15 mouse cellular contexts compared by ENCODE assay signal in the genomic region with DNA sequence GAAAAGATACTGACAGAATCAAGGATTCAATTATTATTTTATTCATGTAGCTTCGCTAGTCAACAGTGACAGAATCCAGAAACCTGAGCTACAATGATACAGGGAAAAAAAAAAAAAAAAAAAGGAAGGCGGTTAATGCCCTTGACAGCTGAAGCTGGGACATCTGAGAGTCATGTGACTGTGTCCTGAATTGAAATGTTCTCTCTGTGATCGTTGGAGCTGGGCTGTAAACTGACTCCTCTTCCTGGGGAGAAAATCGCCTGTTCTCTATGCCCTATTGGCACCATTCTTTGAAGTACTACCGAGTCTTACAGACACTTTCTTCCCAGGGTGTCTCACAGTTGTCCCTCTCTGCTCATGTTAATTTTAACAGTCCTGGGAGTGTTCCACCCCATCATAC.
"Had no signal": no experiment of that assay in that cellular context is flagged by ENCODE, and none has a peak within 500 bp of the region (broad histone marks: within the 10 kb centered on the region; RNA-seq: fewer than 3 reads in every experiment).

No protein-coding gene starts in this region.

- H3K9me3 ChIP-seq: intestine, embryonic 15.5 days; limb, embryonic 13.5 days; liver, embryonic 12.5 days; midbrain, embryonic 10.5 days; neural tube, embryonic 15.5 days had no signal

- H3K36me3 ChIP-seq: intestine, embryonic 15.5 days; limb, embryonic 13.5 days; liver, embryonic 12.5 days; midbrain, embryonic 10.5 days; neural tube, embryonic 15.5 days had no signal

- DNase-seq: kidney, adult 18-20 months; kidney, postnatal 25 days; layer of hippocampus, adult 9-11 months; lung, embryonic 14.5 days; lung, postnatal 10 days; lung, postnatal 4 days; spleen, adult 18-20 months; thymus, adult 18-20 months; thymus, postnatal 25 days had no signal

- H3K9ac ChIP-seq: intestine, embryonic 15.5 days; limb, embryonic 13.5 days; liver, embryonic 12.5 days; lung, embryonic 14.5 days; neural tube, embryonic 15.5 days had no signal

- H3K4me1 ChIP-seq: intestine, embryonic 15.5 days; limb, embryonic 13.5 days; midbrain, embryonic 10.5 days; neural tube, embryonic 15.5 days had no signal

- H3K27ac ChIP-seq: intestine, embryonic 15.5 days; limb, embryonic 13.5 days; liver, embryonic 12.5 days; midbrain, embryonic 10.5 days; neural tube, embryonic 15.5 days had no signal

- H3K27me3 ChIP-seq: intestine, embryonic 15.5 days; limb, embryonic 13.5 days; neural tube, embryonic 15.5 days had no signal

- H3K4me3 ChIP-seq: intestine, embryonic 15.5 days; limb, embryonic 13.5 days; liver, embryonic 12.5 days; midbrain, embryonic 10.5 days; neural tube, embryonic 15.5 days had no signal

- ATAC-seq: intestine, embryonic 15.5 days; liver, embryonic 12.5 days; midbrain, embryonic 16.5 days had no signal

- H3K4me2 ChIP-seq: intestine, embryonic 15.5 days; limb, embryonic 13.5 days; liver, embryonic 12.5 days; lung, embryonic 14.5 days; neural tube, embryonic 15.5 days had no signal
